Mouse (Mus musculus) kidney, postnatal 0 days (tissue): ENCODE measurements around the gene 4931414P19Rik. TPM values are rescaled to one million over a fixed set of nuclear protein-coding genes. Genes with fewer than 3 reads are reported as not detected.

Experiments used
- ATAC-seq: fragments of 200-750 bp; cut with Nextera tagmentation; replicated peaks from 2 replicates; pipeline ENCODE4 v1.8.0; 2017; ENCODE audit warnings: low read depth, moderate number of reproducible peaks, moderate TSS enrichment, moderate library complexity; ENCODE audit not compliant: low FRiP score
- DNase-seq: peaks from one replicate; pipeline ENCODE4 v3.0.0-alpha.2; 2016; ENCODE audit warnings: low spot score
- H3K27ac ChIP-seq: fragments of 300-500 bp; sonication (generic); 2 replicates; pipeline ENCODE4 v1.5.1; 2014; ENCODE audit warnings: mild to moderate bottlenecking
- H3K27me3 ChIP-seq: fragments of 300-500 bp; sonication (generic); 2 replicates; pipeline ENCODE4 v1.6.1; 2014; ENCODE audit warnings: low read length, mixed read lengths; ENCODE audit not compliant: insufficient read depth
- H3K36me3 ChIP-seq: fragments of 300-500 bp; sonication (generic); 2 replicates; pipeline ENCODE4 v1.6.1; 2014; ENCODE audit warnings: low read length, mixed read lengths; ENCODE audit not compliant: insufficient read depth
- H3K4me1 ChIP-seq: fragments of 300-500 bp; sonication (generic); replicated peaks from 2 replicates; pipeline ENCODE4 v1.6.1; 2014; ENCODE audit warnings: antibody characterized with exemption, low read length, mixed read lengths; ENCODE audit not compliant: insufficient read depth
- H3K4me2 ChIP-seq: fragments of 300-500 bp; sonication (generic); 2 replicates; pipeline ENCODE4 v1.6.1; 2014; ENCODE audit warnings: mild to moderate bottlenecking, low read length, moderate library complexity, mixed read lengths
- H3K4me3 ChIP-seq: fragments of 300-500 bp; sonication (generic); replicated peaks from 2 replicates; pipeline ENCODE4 v1.5.1; 2014; ENCODE audit warnings: low read depth, low read length
- H3K9ac ChIP-seq: fragments of 300-500 bp; sonication (generic); 2 replicates; pipeline ENCODE4 v1.6.1; 2014; ENCODE audit warnings: low read depth, low read length
- H3K9me3 ChIP-seq: fragments of 300-500 bp; sonication (generic); replicated peaks from 2 replicates; pipeline ENCODE4 v1.6.1; 2016; ENCODE audit warnings: low read length, inconsistent platforms, mixed read lengths
- CTCF ChIP-seq: IDR thresholded peaks from 2 replicates; pipeline ENCODE4 v1.5.1; 2016; ENCODE audit warnings: antibody characterized with exemption, low read depth, mild to moderate bottlenecking, moderate library complexity
- WGBS: fragments of 180-500 bp; shearing (Covaris S2); extraction: QIAGEN DNeasy Blood & Tissue Kit; methylation state at CpG from one replicate; pipeline ENCODE4 v1.1.7; 2014; 5-methylcytosine and 5-hydroxymethylcytosine counted together
- polyA plus RNA-seq: library from polyadenylated mRNA; unstranded; fragments of >200 nt; fragmentation: Nextera tagmentation; extraction: Ambion mirVana; gene quantifications from 2 replicates; pipeline ENCODE4 v1.2.1, GENCODE M21; 2015

Gene 4931414P19Rik
- polyA plus RNA-seq, 1 experiment from 2014 or later, result 6.4 TPM

GRCm38 (mm10) chr14:54574253-54574652, 31.5 kb downstream of the 4931414P19Rik start:
- DNase-seq (no peak), ATAC-seq (no peak)
- Histone ChIP-seq H3K9me3 (no peaks in the 10 kb centered on the region), H3K27ac (peak overlapping the region; percentile 94), H3K4me1 (peaks cover 42% of the 10 kb centered on the region), H3K9ac (peak overlapping the region; percentile 54), H3K4me2 (peak overlapping the region; percentile 85), H3K27me3 (no peaks in the 10 kb centered on the region), H3K4me3 (peak overlapping the region; percentile 85), H3K36me3 (peaks cover 9% of the 10 kb centered on the region; the same call in 1 of the 2 replicates)
- no peak for TF ChIP-seq CTCF
- WGBS, result 15% methylated on average over 4 of the region's 4 CpGs

GRCm38 (mm10) chr14:54572790-54573736, 32.7 kb downstream of the 4931414P19Rik start:
- peak; percentile 70 for ATAC-seq
- H3K9me3 ChIP-seq, result no peaks in the 10 kb centered on the region
- H3K4me2 ChIP-seq, result peak overlapping the region; percentile 85
- H3K27ac ChIP-seq, result peak overlapping the region; percentile 73
- peak overlapping the region; percentile 23; the same call in 1 of the 2 replicates for H3K9ac ChIP-seq
- TF ChIP-seq CTCF, result no peak
- H3K4me1 ChIP-seq, result peaks cover 35% of the 10 kb centered on the region
- H3K36me3 ChIP-seq, result peaks cover 17% of the 10 kb centered on the region
- no peaks in the 10 kb centered on the region for H3K27me3 ChIP-seq
- peak overlapping the region; percentile 85 for H3K4me3 ChIP-seq
- WGBS, result 19% methylated on average over 14 of the region's 14 CpGs
- DNase-seq, result peak; percentile 73

GRCm38 (mm10) chr14:54572122-54572521, 33.7 kb downstream of the 4931414P19Rik start:
- Histone ChIP-seq H3K9me3 (no peaks in the 10 kb centered on the region), H3K9ac (no peak overlapping the region), H3K4me1 (peaks cover 35% of the 10 kb centered on the region), H3K27me3 (no peaks in the 10 kb centered on the region), H3K36me3 (peaks cover 24% of the 10 kb centered on the region), H3K27ac (peak overlapping the region; percentile 70), H3K4me2 (0 out of 2 replicates have a peak overlapping the region, but pooled peaks have one; percentile 85), H3K4me3 (no peak overlapping the region)
- no peak for DNase-seq
- no peak for ATAC-seq
- TF ChIP-seq CTCF, result no peak
- WGBS, result 58% methylated on average over 4 of the region's 4 CpGs

GRCm38 (mm10) chr14:54569451-54570392, 36.1 kb downstream of the 4931414P19Rik start:
- TF ChIP-seq CTCF, result no peak
- DNase-seq (no peak), ATAC-seq (no peak)
- WGBS, result 62% methylated on average over 17 of the region's 17 CpGs
- H3K9me3 ChIP-seq, result no peaks in the 10 kb centered on the region
- no peak overlapping the region for H3K4me3 ChIP-seq
- 0 out of 2 replicates have a peak overlapping the region, but pooled peaks have one; percentile 19 for H3K27ac ChIP-seq
- peaks cover 28% of the 10 kb centered on the region for H3K4me1 ChIP-seq
- H3K9ac ChIP-seq, result no peak overlapping the region
- no peak overlapping the region for H3K4me2 ChIP-seq
- no peaks in the 10 kb centered on the region for H3K27me3 ChIP-seq
- H3K36me3 ChIP-seq, result peaks cover 28% of the 10 kb centered on the region

GRCm38 (mm10) chr14:54568694-54569414, 36.9 kb downstream of the 4931414P19Rik start:
- 67% methylated on average over 15 of the region's 15 CpGs for WGBS
- Histone ChIP-seq H3K4me1 (peaks cover 19% of the 10 kb centered on the region), H3K4me2 (no peak overlapping the region), H3K27ac (0 out of 2 replicates have a peak overlapping the region, but pooled peaks have one; percentile 19), H3K27me3 (no peaks in the 10 kb centered on the region), H3K36me3 (peaks cover 28% of the 10 kb centered on the region), H3K9ac (no peak overlapping the region), H3K4me3 (no peak overlapping the region), H3K9me3 (no peaks in the 10 kb centered on the region)
- DNase-seq, result peak; percentile 90
- no peak for ATAC-seq
- TF ChIP-seq CTCF, result peak; percentile 89
